Mouse (Mus musculus) right cerebral cortex, postnatal 4 days (tissue): Measurements from ENCODE around the gene Hoxa7.

Experiments
- DNase-seq: peaks from one replicate; pipeline ENCODE4 v3.0.0-alpha.2; 2022

Hoxa7 gene

GRCm38 (mm10) chr6:52221337-52221992 lies at the start of gene Hoxa7:
Gene Hoxa7 (minus strand): TSS chr6:52221854.
- DNase-seq: peak; percentile 80

GRCm38 (mm10) chr6:52270494-52271480 lies 49.1 kb upstream of the Hoxa7 start:
- DNase-seq: peak; percentile 68

- DNase-seq: no peak
Observed at GRCm38 (mm10) chr6:52268756-52269155, 47.1 kb upstream of the Hoxa7 start.

GRCm38 (mm10) chr6:52268341-52268740 lies 46.7 kb upstream of the Hoxa7 start:
- no peak for DNase-seq

- DNase-seq: no peak
Observed at GRCm38 (mm10) chr6:52267691-52268090, 46.0 kb upstream of the Hoxa7 start.

- no peak for DNase-seq
Observed at GRCm38 (mm10) chr6:52267221-52267620, 45.6 kb upstream of the Hoxa7 start.

- no peak for DNase-seq
Observed at GRCm38 (mm10) chr6:52266666-52266985, 45.0 kb upstream of the Hoxa7 start.

GRCm38 (mm10) chr6:52265913-52266665 lies 44.4 kb upstream of the Hoxa7 start:
- no peak for DNase-seq

GRCm38 (mm10) chr6:52265306-52265912 lies 43.8 kb upstream of the Hoxa7 start:
- no peak for DNase-seq

GRCm38 (mm10) chr6:52264106-52264790 lies 42.6 kb upstream of the Hoxa7 start:
- no peak for DNase-seq

GRCm38 (mm10) chr6:52263321-52263585 lies 41.6 kb upstream of the Hoxa7 start:
- DNase-seq: no peak

GRCm38 (mm10) chr6:52262463-52263320 lies 41.0 kb upstream of the Hoxa7 start:
- DNase-seq: no peak

GRCm38 (mm10) chr6:52261751-52262462 lies 40.3 kb upstream of the Hoxa7 start:
- no peak for DNase-seq

- DNase-seq: no peak
Observed at GRCm38 (mm10) chr6:52260654-52261575, 39.3 kb upstream of the Hoxa7 start, which contains the start of gene Hoxa13. Gene Hoxa13 (minus strand): TSS chr6:52260880.

GRCm38 (mm10) chr6:52259811-52260261 lies 38.2 kb upstream of the Hoxa7 start:
- no peak for DNase-seq

GRCm38 (mm10) chr6:52259081-52259790 lies 37.6 kb upstream of the Hoxa7 start:
- no peak for DNase-seq

GRCm38 (mm10) chr6:52256956-52257355 lies 35.3 kb upstream of the Hoxa7 start:
- peak; percentile 86 for DNase-seq
